Mouse (Mus musculus) lung, adult 2 months (tissue): Measurements from ENCODE around the gene Irx3. TPM values are rescaled to one million over a fixed set of nuclear protein-coding genes. Genes with fewer than 3 reads are reported as not detected.
A peak's percentile ranks its signal among the peaks of the same experiment; 100 is the strongest.

Experiments used
- DNase-seq: peaks from one replicate; pipeline ENCODE4 v3.0.0; 2022
- H3K4me1 ChIP-seq: fragments of 200-500 bp; 2 replicates; pipeline ENCODE4 v1.6.1; 2011; ENCODE audit warnings: low read length; ENCODE audit not compliant: control insufficient read depth, insufficient read depth
- H3K4me3 ChIP-seq: fragments of 200-500 bp; replicated peaks from 2 replicates; pipeline ENCODE3; 2011; ENCODE audit warnings: low read depth, mild to moderate bottlenecking, control low read depth, low read length; ENCODE audit errors: extremely low read depth
- CTCF ChIP-seq: fragments of 200-500 bp; IDR thresholded peaks from 2 replicates; pipeline ENCODE4 v1.5.1; 2011; ENCODE audit warnings: mild to moderate bottlenecking, low read length, control low read depth; ENCODE audit not compliant: insufficient read depth
- POLR2A ChIP-seq: fragments of 200-500 bp; IDR thresholded peaks from 2 replicates; pipeline ENCODE4 v1.6.1; 2011; ENCODE audit warnings: low read depth, mild to moderate bottlenecking, control low read depth, low read length, borderline replicate concordance; ENCODE audit errors: extremely low read depth
- WGBS: fragments of 180-500 bp; shearing (Covaris S2); methylation state at CpG from one replicate; pipeline ENCODE4 v1.1.7; 2018; 5-methylcytosine and 5-hydroxymethylcytosine counted together
- polyA plus RNA-seq: library from polyadenylated mRNA; depleted of rRNA; stranded (reverse); fragments of >200 nt; gene quantifications from 2 replicates; pipeline ENCODE4 v1.2.3, GENCODE M21; 2012

The Irx3 gene
- polyA plus RNA-seq, 1 experiment = 63.2 TPM

DNA sequence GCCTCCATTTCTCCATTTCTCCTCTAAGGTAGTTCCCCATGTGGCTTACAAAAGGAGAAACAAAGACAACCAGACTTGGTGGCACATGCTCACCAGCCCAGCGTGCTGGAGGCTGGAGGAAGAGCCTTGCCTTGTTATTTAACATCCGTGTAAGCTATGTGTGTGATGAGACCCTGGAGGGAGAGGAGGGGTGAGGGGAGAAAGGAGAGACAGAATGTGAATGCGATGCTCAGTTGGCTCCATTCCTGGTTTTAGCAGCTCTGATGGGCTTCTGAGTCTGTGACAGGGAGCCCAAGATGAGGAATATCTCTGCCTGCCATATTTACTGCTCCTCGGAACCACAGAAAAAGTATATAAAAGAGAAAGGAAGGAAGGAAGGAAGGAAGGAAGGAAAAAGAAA is 20.1 kb upstream of the Irx3 start:
- Histone ChIP-seq H3K4me1 (peaks cover 2% of the 10 kb centered on the region; the same call in 1 of the 2 replicates), H3K4me3 (no peak overlapping the region)
- TF ChIP-seq CTCF = no peak
- TF ChIP-seq POLR2A = no peak
- WGBS = 42% methylated on average over 4 of the region's 4 CpGs
- no peak for DNase-seq

DNA sequence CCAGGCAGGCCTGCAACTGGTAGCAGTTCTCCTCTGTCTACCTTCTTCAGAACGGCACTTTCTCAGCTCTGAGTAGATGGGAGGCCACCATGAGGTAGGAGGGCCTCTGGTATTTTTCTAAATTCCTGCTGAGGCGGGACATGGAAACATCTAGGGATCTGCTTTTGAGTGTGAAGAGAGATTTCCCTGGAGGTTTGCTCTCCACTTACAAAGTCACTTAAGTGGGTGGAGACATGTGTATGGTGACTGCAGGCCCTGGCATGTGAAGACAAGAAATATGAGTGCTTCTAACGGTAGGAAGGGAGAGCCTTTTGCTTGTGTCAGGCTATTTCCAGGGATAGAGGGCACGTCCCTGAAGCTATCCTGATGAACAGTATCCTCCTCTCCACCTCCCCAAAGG is 17.9 kb upstream of the Irx3 start:
- peaks cover 2% of the 10 kb centered on the region; the same call in 1 of the 2 replicates for H3K4me1 ChIP-seq
- TF ChIP-seq POLR2A (no peak), CTCF (no peak)
- DNase-seq = no peak
- WGBS = 61% methylated on average over 4 of the region's 4 CpGs
- no peak overlapping the region for H3K4me3 ChIP-seq

DNA sequence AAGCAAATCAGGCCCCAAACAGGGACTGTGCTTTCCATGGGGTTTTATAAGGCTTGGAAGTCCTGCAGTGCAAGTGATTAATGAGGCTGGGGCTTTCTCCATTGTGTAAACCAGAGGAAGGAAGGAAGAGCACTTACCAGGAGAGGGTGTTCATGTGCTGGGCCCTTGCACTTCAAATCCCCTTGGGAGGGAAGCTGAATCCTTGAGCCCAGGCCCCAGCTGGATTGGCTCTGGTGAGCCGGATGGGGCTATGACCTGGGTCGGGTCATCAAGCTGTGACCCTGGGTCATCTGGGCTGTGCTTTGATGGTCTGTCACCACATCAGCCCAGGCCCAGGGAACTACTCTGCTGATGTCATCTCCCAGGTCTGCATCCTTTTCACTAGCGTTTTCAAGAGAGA is 16.9 kb upstream of the Irx3 start:
- TF ChIP-seq POLR2A (no peak), CTCF (no peak)
- Histone ChIP-seq H3K4me1 (peaks cover 2% of the 10 kb centered on the region; the same call in 1 of the 2 replicates), H3K4me3 (no peak overlapping the region)
- WGBS = 34% methylated on average over 3 of the region's 3 CpGs
- no peak for DNase-seq

DNA sequence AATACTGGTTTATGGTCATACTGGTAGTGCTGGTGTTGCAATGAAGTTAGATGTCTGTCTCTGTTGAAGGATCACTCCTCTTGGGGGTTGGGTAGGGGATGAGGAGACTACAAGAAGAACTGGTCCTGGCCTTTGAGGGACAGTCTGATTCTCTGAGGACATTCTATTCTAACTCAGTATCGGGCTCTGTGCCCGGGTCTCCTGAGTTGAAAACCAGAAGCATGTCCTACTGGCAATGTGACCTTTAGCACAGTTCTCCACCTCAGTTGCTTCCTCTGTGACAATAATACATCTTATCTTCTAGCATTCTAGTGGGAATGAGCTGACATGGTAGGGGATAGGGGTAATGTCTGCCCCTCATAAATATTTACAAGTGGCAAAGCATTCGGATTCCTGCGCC is 12.2 kb upstream of the Irx3 start:
- H3K4me3 ChIP-seq = no peak overlapping the region
- H3K4me1 ChIP-seq = peaks cover 2% of the 10 kb centered on the region; the same call in 1 of the 2 replicates
- 93% methylated on average over 4 of the region's 4 CpGs for WGBS
- DNase-seq = no peak
- TF ChIP-seq CTCF = no peak
- no peak for TF ChIP-seq POLR2A

DNA sequence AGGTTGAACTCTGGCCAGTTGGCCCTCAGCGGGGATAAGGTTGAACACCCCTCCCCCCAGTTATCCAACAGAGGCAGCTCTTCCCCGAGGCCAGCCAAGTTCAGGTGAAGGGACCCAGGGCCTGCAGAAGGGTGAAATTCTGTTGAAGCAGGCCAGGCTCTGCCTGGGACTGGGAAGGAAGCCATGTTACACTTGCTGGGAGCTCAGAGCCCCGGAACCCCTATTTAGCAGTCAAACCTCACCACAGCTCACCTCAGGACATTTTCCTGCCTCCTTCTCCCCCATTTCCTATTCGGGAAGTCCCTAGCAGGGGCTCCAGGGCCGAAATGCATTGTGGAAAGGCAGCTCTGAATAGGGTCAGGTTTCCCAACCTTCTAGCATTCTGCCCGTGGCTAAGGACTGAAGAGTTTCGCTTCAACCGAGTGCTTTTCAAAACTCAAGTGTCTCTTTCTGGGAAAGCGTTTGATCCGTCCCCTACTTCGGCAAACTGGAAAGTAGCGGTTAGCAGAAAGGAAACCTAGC is 4.9 kb upstream of the Irx3 start:
- WGBS = 21% methylated on average over 12 of the region's 12 CpGs
- peak; percentile 56 for DNase-seq
- peaks cover 2% of the 10 kb centered on the region; the same call in 1 of the 2 replicates for H3K4me1 ChIP-seq
- peak overlapping the region; percentile 39 for H3K4me3 ChIP-seq
- TF ChIP-seq POLR2A (no peak), CTCF (no peak)

DNA sequence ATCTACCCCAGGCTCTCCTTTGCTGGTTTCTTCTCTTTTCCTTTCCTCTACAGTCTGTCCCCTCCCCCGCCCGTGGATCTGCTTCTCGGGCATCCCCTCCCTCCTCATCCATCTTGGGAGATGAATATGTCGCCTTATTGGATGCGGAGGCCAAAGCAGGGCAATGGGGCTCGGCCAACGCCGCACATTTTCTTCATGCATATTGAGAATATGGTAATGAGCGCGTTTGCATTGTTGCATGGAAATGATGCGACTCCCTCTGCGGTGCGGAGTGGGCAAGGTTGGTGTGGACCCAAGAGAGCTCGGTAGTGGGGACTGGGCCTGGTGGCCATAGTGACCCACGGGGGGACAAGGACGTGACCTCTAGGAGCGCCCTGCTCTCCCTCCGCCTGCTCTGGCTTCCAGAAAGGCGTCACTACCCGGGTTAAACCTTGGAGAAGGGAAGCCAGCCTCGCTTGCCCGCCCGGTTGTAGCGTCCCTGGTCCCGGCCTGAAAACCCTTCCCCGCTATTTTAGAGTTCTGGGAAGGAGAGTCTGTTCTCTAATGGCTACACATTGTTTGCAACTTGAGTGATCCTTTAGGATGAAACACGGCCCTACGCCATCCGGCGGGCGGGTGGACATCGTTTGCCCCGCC is 4.3 kb upstream of the Irx3 start:
- 10% methylated on average over 33 of the region's 33 CpGs for WGBS

DNA sequence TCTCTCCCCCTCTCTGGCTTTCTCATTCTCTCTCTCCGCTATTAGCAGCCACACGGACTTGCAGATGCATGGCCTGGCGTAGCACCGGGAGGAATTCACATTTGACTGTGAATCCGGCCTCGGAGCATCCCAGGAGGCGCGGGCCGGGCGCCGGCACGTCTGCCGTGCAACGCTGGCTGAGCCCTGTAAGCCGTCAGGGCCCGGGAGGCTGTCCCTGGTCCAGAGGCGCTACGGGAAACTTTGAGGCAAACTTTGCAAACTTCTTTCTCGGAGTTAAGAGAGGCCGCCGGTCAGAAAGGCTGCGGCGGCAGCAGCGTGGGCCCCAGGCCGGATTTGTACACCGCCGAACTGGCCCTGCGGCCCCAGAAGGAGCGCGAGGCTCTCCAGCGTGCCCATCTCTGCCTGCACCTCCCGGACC is 3.4 kb upstream of the Irx3 start:
- peaks cover 5% of the 10 kb centered on the region; the same call in 1 of the 2 replicates for H3K4me1 ChIP-seq
- TF ChIP-seq CTCF (no peak), POLR2A (no peak)
- H3K4me3 ChIP-seq = peak overlapping the region; percentile 4
- peak; percentile 69 for DNase-seq
- 2% methylated on average over 32 of the region's 32 CpGs for WGBS

More for the DNA sequence above, 4.3 kb upstream of the Irx3 start:
- TF ChIP-seq CTCF (no peak), POLR2A (no peak)
- peak; percentile 57 for DNase-seq
- Histone ChIP-seq H3K4me3 (peak overlapping the region; percentile 39), H3K4me1 (peaks cover 2% of the 10 kb centered on the region; the same call in 1 of the 2 replicates)

DNA sequence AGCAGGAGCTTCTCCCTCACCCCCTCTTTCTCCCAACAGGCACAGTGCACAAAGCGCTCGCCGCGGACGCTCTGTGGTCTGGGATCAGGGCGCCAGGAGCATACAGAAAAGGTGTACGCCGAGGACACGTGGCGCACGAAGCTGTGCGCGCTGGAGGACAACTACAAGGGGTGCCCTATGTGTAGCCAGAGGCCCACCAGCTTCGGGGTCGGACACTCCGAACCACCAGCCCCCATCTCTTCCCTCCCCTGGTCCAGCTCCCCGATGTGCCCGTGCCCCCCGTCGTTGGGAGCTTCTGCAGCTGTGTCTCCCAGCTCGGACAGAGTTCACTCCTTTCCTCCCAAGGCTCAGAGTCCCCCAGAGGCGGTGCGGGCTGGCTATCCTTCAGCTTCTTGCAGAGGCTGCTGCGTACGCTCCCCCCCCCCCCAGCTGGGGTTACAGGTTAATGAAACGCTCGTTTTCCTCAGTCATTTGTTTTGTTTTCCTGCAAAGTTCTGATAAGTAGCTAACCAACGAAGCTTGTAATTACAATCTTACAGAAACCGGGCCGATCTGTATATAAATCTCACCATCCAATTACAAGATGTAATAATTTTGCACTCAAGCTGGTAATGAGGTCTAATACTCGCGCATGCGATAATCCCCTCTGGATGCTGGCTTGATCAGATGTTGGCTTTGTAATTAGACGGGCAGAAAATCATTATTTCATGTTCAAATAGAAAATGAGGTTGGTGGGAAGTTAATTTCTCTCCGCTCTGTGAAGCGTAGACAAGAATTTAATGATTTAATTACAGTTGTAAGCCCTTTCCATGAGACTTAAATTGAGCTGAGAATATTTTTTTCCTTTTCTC is 2.8 kb upstream of the Irx3 start:
- Histone ChIP-seq H3K4me3 (peak overlapping the region; percentile 36), H3K4me1 (peaks cover 5% of the 10 kb centered on the region; the same call in 1 of the 2 replicates)
- TF ChIP-seq CTCF = no peak
- TF ChIP-seq POLR2A = peak; percentile 26; the same call in 1 of the 2 replicates
- no peak for DNase-seq
- WGBS = 9% methylated on average over 36 of the region's 36 CpGs

DNA sequence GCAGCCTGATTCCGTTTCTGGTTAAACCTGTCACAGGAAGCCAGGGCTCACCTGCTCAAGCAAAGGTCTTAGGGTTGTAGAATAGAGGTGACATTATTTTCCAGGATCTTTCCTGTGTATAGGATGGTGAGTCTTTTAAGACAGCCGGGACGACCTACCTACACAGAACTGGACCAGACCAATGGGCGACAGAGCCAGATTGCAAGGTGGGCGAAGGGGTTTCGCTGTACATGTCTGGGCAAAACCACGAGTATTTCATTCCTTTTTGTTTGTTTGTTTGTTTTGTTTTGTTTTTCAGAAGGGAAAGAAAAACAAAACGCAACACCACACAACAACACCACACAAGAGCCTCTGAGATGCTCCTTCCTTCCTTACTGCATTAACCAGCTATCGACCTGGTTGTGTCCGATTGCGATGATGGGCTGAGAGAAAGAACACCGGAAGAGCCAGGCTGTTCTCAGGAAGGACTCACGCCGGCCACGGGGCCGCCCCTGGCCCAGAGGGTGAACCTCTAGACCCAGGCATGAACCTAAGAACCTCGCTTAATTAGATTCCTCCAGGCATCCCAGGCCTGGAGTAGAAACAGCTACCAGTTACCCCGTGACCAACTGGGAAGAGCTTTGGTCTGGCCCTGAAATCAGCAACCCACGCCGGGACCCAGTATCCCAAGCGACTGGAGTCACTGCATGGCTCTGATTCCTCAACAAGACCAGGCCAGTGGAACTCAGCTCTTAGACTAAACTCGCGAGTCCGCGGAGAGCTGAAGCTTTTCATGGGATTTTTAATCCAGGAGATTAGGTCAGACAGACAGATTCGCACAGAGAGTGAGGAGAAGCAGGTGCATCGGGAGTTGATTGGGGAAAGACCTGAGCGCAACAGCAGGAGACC is 1.9 kb upstream of the Irx3 start:
- peaks cover 5% of the 10 kb centered on the region; the same call in 1 of the 2 replicates for H3K4me1 ChIP-seq
- no peak overlapping the region for H3K4me3 ChIP-seq
- 16% methylated on average over 28 of the region's 28 CpGs for WGBS
- TF ChIP-seq POLR2A = no peak
- TF ChIP-seq CTCF = no peak
- peak; percentile 62 for DNase-seq
